Mouse (Mus musculus) kidney, embryonic 15.5 days (tissue): ENCODE measurements around the gene Rnf224. TPM values are rescaled to one million over a fixed set of nuclear protein-coding genes. Genes with fewer than 3 reads are reported as not detected.

Experiments used
- ATAC-seq: fragments of 200-750 bp; cut with Nextera tagmentation; replicated peaks from 2 replicates; pipeline ENCODE4 v1.8.0; 2017; ENCODE audit warnings: moderate TSS enrichment; ENCODE audit not compliant: low FRiP score
- H3K27ac ChIP-seq: fragments of 300-500 bp; sonication (generic); 2 replicates; pipeline ENCODE4 v1.5.1; 2015; ENCODE audit warnings: mild to moderate bottlenecking, inconsistent platforms
- H3K27me3 ChIP-seq: fragments of 300-500 bp; sonication (generic); 2 replicates; pipeline ENCODE4 v1.6.1; 2015; ENCODE audit warnings: inconsistent platforms
- H3K36me3 ChIP-seq: fragments of 300-500 bp; sonication (generic); 2 replicates; pipeline ENCODE4 v1.6.1; 2015; ENCODE audit warnings: inconsistent platforms
- H3K4me1 ChIP-seq: fragments of 300-500 bp; sonication (generic); 2 replicates; pipeline ENCODE4 v1.6.1; 2015; ENCODE audit warnings: inconsistent platforms
- H3K4me2 ChIP-seq: fragments of 300-500 bp; sonication (generic); 2 replicates; pipeline ENCODE4 v1.6.1; 2015; ENCODE audit warnings: moderate library complexity, mild to moderate bottlenecking, inconsistent platforms
- H3K4me3 ChIP-seq: fragments of 300-500 bp; sonication (generic); replicated peaks from 2 replicates; pipeline ENCODE4 v1.5.1; 2015; ENCODE audit warnings: mild to moderate bottlenecking, inconsistent platforms
- H3K9ac ChIP-seq: fragments of 300-500 bp; sonication (generic); 2 replicates; pipeline ENCODE4 v1.6.1; 2015; ENCODE audit warnings: mild to moderate bottlenecking, inconsistent platforms
- H3K9me3 ChIP-seq: fragments of 300-500 bp; sonication (generic); replicated peaks from 2 replicates; pipeline ENCODE4 v1.6.1; 2016; ENCODE audit warnings: inconsistent platforms
- WGBS: fragments of 180-500 bp; shearing (Covaris S2); methylation state at CpG from one replicate; pipeline ENCODE4 v1.1.7; 2015; ENCODE audit warnings: mixed read lengths; 5-methylcytosine and 5-hydroxymethylcytosine counted together
- polyA plus RNA-seq: library from polyadenylated mRNA; unstranded; fragments of >200 nt; fragmentation: Nextera tagmentation; extraction: Ambion mirVana; gene quantifications from 2 replicates; pipeline ENCODE4 v1.2.1, GENCODE M21; 2015

Gene Rnf224
- polyA plus RNA-seq, 1 experiment from 2014 or later, result 0.31 TPM

DNA sequence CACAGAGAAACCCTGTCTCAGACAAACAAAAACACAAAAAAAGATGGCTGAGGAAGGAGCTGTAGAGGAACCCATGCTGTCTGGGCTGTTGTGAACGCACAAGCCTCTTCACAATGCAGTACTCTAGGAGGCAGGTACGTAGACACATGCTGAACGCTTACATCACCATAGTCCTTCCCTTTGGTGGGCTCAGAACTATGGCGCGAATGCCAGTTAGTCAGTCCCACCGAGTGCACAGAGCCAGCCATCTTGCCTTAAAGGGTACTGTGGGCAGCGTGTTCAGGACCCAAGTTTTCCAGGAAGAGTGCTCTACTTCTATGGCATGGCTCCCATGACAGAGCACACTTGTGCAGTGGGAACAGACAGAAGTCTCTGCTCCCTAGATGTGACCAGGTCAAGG lies 52.1 kb downstream of the Rnf224 start:
- 97% methylated on average over 7 of the region's 7 CpGs for WGBS
- Histone ChIP-seq H3K9ac (no peak overlapping the region), H3K4me1 (peaks cover 50% of the 10 kb centered on the region), H3K4me3 (0 out of 2 replicates have a peak overlapping the region, but pooled peaks have one; percentile 49), H3K27ac (no peak overlapping the region), H3K9me3 (no peaks in the 10 kb centered on the region), H3K27me3 (peaks cover 50% of the 10 kb centered on the region), H3K36me3 (no peaks in the 10 kb centered on the region), H3K4me2 (no peak overlapping the region)
- no peak for ATAC-seq

Other genes starting within 250 kb of the Rnf224 start
- gene Nsmf, start 182.4 kb downstream of the Rnf224 start, polyA plus RNA-seq, result 76.5 and 91.4 TPM in 2 replicates
- gene Entpd8, start 156.5 kb downstream of the Rnf224 start, polyA plus RNA-seq, result 5.0 and 5.3 TPM in 2 replicates
- gene Noxa1, start 141.6 kb downstream of the Rnf224 start, polyA plus RNA-seq, result 0.77 and 1.1 TPM in 2 replicates
- 21.8 and 23.7 TPM in 2 replicates for gene Nrarp, start 56.0 kb downstream of the Rnf224 start, polyA plus RNA-seq
- 11.7 and 14.1 TPM in 2 replicates for gene Tor4a, start 39.9 kb downstream of the Rnf224 start, polyA plus RNA-seq
- gene Nelfb, start 25.3 kb downstream of the Rnf224 start, polyA plus RNA-seq, result 114 and 124 TPM in 2 replicates
- gene Stpg3, start 22.1 kb downstream of the Rnf224 start, polyA plus RNA-seq, result 0.23 and 0.55 TPM in 2 replicates
- gene Fam166a, start 18.0 kb downstream of the Rnf224 start, polyA plus RNA-seq, result 1.4 and 1.9 TPM in 2 replicates
- 555 and 581 TPM in 2 replicates for gene Tubb4b, start 12.1 kb downstream of the Rnf224 start, polyA plus RNA-seq
- 0.78 and 0.99 TPM in 2 replicates for gene Slc34a3, start 2.4 kb downstream of the Rnf224 start, polyA plus RNA-seq
- gene Rnf208, start 5.5 kb upstream of the Rnf224 start, polyA plus RNA-seq, result 20.7 and 21.8 TPM in 2 replicates
- 0.51 and 0.55 TPM in 2 replicates for gene Cysrt1, start 5.7 kb upstream of the Rnf224 start, polyA plus RNA-seq
- 5.3 and 5.4 TPM in 2 replicates for gene AL732309.1, start 10.1 kb upstream of the Rnf224 start, polyA plus RNA-seq
- 23.4 and 23.6 TPM in 2 replicates for gene Tmem203, start 18.7 kb upstream of the Rnf224 start, polyA plus RNA-seq
- gene Tprn, start 25.8 kb upstream of the Rnf224 start, polyA plus RNA-seq, result 9.2 and 11.3 TPM in 2 replicates
- 204 and 207 TPM in 2 replicates for gene Ssna1, start 35.7 kb upstream of the Rnf224 start, polyA plus RNA-seq
- 123 and 129 TPM in 2 replicates for gene Anapc2, start 35.7 kb upstream of the Rnf224 start, polyA plus RNA-seq
- gene Tmem210, start 51.4 kb upstream of the Rnf224 start, polyA plus RNA-seq, result not detected in 2 replicates
- gene Lrrc26, start 53.1 kb upstream of the Rnf224 start, polyA plus RNA-seq, result 0.46 TPM in 1 of 2 replicates, not detected in the other
- 0.53 and 0.71 TPM in 2 replicates for gene Grin1, start 82.4 kb upstream of the Rnf224 start, polyA plus RNA-seq
- gene Man1b1, start 95.6 kb upstream of the Rnf224 start, polyA plus RNA-seq, result 50.5 and 53.2 TPM in 2 replicates
- gene Dpp7, start 119.6 kb upstream of the Rnf224 start, polyA plus RNA-seq, result 23.4 TPM in 2 replicates
- gene Uap1l1, start 128.9 kb upstream of the Rnf224 start, polyA plus RNA-seq, result 24.9 and 27.3 TPM in 2 replicates
- gene Sapcd2, start 135.5 kb upstream of the Rnf224 start, polyA plus RNA-seq, result 40.4 and 42.7 TPM in 2 replicates
- 4.5 and 4.6 TPM in 2 replicates for gene Entpd2, start 159.1 kb upstream of the Rnf224 start, polyA plus RNA-seq
- gene Npdc1, start 162.6 kb upstream of the Rnf224 start, polyA plus RNA-seq, result 41.3 and 52.5 TPM in 2 replicates
- gene Fut7, start 186.5 kb upstream of the Rnf224 start, polyA plus RNA-seq, result 0.08 and 0.18 TPM in 2 replicates
- gene Abca2, start 191.9 kb upstream of the Rnf224 start, polyA plus RNA-seq, result 11.0 and 11.1 TPM in 2 replicates
- gene Clic3, start 220.1 kb upstream of the Rnf224 start, polyA plus RNA-seq, result 3.6 and 3.9 TPM in 2 replicates
- gene Paxx, start 224.3 kb upstream of the Rnf224 start, polyA plus RNA-seq, result 30.4 and 31.8 TPM in 2 replicates
- 1.6 and 2.2 TPM in 2 replicates for gene Ptgds, start 233.3 kb upstream of the Rnf224 start, polyA plus RNA-seq